Comparison of ENCODE assay signal across 21 mouse cellular contexts in genomic region chr1:74375561-74375960, GRCm38 (mm10). TPM values are rescaled to one million over a fixed set of nuclear protein-coding genes. Genes with fewer than 3 reads are reported as not detected.
DNase-seq lines count a peak whose midpoint lies in the region; ATAC-seq and TF ChIP-seq lines count a peak whose summit lies in the region.
"Had no signal": no experiment of that assay in that cellular context is flagged by ENCODE, and none has a peak within 500 bp of the region (broad histone marks: within the 10 kb centered on the region; RNA-seq: fewer than 3 reads in every experiment).

No protein-coding gene starts in this region.

- no peak overlapping the region for H3K4me2 ChIP-seq in heart, embryonic 16.5 days (ENCODE audit: low read depth, low read length)
- peak overlapping the region; percentile 56 for H3K4me2 ChIP-seq in liver, postnatal 0 days (ENCODE audit: low read depth, low read length)
- H3K4me2 ChIP-seq: embryonic facial prominence, embryonic 13.5 days; heart, embryonic 15.5 days; midbrain, embryonic 12.5 days; neural tube, embryonic 12.5 days had no signal

- peaks cover 7% of the 10 kb centered on the region for H3K4me1 ChIP-seq in heart, embryonic 16.5 days (ENCODE audit: control insufficient read depth, insufficient read depth, low read length)
- no peaks in the 10 kb centered on the region; the same call in 1 of the 2 replicates for H3K4me1 ChIP-seq in spleen, adult 2 months (ENCODE audit: control insufficient read depth, insufficient read depth, insufficient read length)
- H3K4me1 ChIP-seq in liver, postnatal 0 days (ENCODE audit: insufficient read depth) = peaks cover 24% of the 10 kb centered on the region
- H3K4me1 ChIP-seq: midbrain, embryonic 12.5 days; neural tube, embryonic 12.5 days had no signal

- H3K9me3 ChIP-seq in heart, embryonic 16.5 days (replicated peaks; ENCODE audit: control insufficient read depth, low read length) = no peaks in the 10 kb centered on the region
- H3K9me3 ChIP-seq in liver, postnatal 0 days (ENCODE audit: low read length) = no peaks in the 10 kb centered on the region
- H3K9me3 ChIP-seq: embryonic facial prominence, embryonic 13.5 days; heart, embryonic 15.5 days; midbrain, embryonic 12.5 days; neural tube, embryonic 12.5 days had no signal

- H3K4me3 ChIP-seq in heart, embryonic 16.5 days (ENCODE audit: low read length) = no peak overlapping the region
- peak overlapping the region; percentile 1; the same call in 1 of the 2 replicates for H3K4me3 ChIP-seq in spleen, adult 2 months (ENCODE audit: extremely low read depth, insufficient read depth, insufficient read length)
- H3K4me3 ChIP-seq in liver, postnatal 0 days (ENCODE audit: low read depth, low read length) = peak overlapping the region; percentile 14
- H3K4me3 ChIP-seq: embryonic facial prominence, embryonic 13.5 days; heart, embryonic 15.5 days; left cerebral cortex, adult 2 months; midbrain, embryonic 12.5 days; neural tube, embryonic 12.5 days had no signal

- H3K36me3 ChIP-seq in heart, embryonic 16.5 days (ENCODE audit: control insufficient read depth, insufficient read depth) = no peaks in the 10 kb centered on the region
- no peaks in the 10 kb centered on the region for H3K36me3 ChIP-seq in spleen, adult 2 months (ENCODE audit: control insufficient read depth, insufficient read depth, low read length)
- no peaks in the 10 kb centered on the region for H3K36me3 ChIP-seq in liver, postnatal 0 days (replicated peaks; ENCODE audit: insufficient read depth, low read length)
- H3K36me3 ChIP-seq: embryonic facial prominence, embryonic 13.5 days; heart, embryonic 15.5 days; midbrain, embryonic 12.5 days; neural tube, embryonic 12.5 days had no signal

- ATAC-seq in heart, embryonic 16.5 days (replicated peaks; ENCODE audit: extremely low read depth, insufficient read depth, low FRiP score) = no peak
- ATAC-seq in liver, postnatal 0 days = no peak
- ATAC-seq: forebrain, postnatal 0 days had no signal

- intact Hi-C loops in left cerebral cortex, postnatal 14 days (cut with DNase I) = no loop called here

- TF ChIP-seq CTCF in spleen, adult 2 months (IDR thresholded peaks at IDR 0.05; ENCODE audit: extremely low read depth, insufficient read depth, insufficient read length, insufficient replicate concordance) = no peak
- TF ChIP-seq CTCF in liver, postnatal 0 days (IDR thresholded peaks at IDR 0.05; ENCODE audit: low read depth) = no peak

- TF ChIP-seq EP300 in liver, postnatal 0 days (IDR thresholded peaks at IDR 0.05; ENCODE audit: low read depth) = no peak

- no peak overlapping the region for H3K27ac ChIP-seq in heart, embryonic 16.5 days (ENCODE audit: low read length)
- peak overlapping the region; percentile 59; the same call in 1 of the 2 replicates for H3K27ac ChIP-seq in spleen, adult 2 months (ENCODE audit: insufficient read depth, low read length)
- peak overlapping the region; percentile 77 for H3K27ac ChIP-seq in liver, postnatal 0 days (ENCODE audit: low read depth)
- H3K27ac ChIP-seq: embryonic facial prominence, embryonic 13.5 days; left cerebral cortex, adult 2 months; midbrain, embryonic 12.5 days; neural tube, embryonic 12.5 days had no signal

- H3K27me3 ChIP-seq in heart, embryonic 16.5 days (ENCODE audit: control insufficient read depth, insufficient read depth, low read length) = no peaks in the 10 kb centered on the region
- no peaks in the 10 kb centered on the region for H3K27me3 ChIP-seq in spleen, adult 2 months (ENCODE audit: control insufficient read depth, insufficient read depth, low read length)
- H3K27me3 ChIP-seq in liver, postnatal 0 days (ENCODE audit: insufficient read depth, low read length) = no peaks in the 10 kb centered on the region
- H3K27me3 ChIP-seq: embryonic facial prominence, embryonic 13.5 days; heart, embryonic 15.5 days; midbrain, embryonic 12.5 days; neural tube, embryonic 12.5 days had no signal

- TF ChIP-seq POLR2A in spleen, adult 2 months (IDR thresholded peaks at IDR 0.05; ENCODE audit: low read depth, low read length) = no peak

- DNase-seq in heart, adult 9 months (ENCODE audit: low spot score in 2 of 2) = no peak
- DNase-seq in spleen, adult 2 months (ENCODE audit: low read depth in 1 of 2, low spot score in 2 of 2) = no peak
- DNase-seq in spleen, adult 12 weeks (ENCODE audit: low spot score) = no peak
- no peak for DNase-seq in liver, postnatal 0 days
- DNase-seq in adrenal gland, adult 8-10 months = no peak
- DNase-seq in left cerebral cortex, postnatal 14 days (ENCODE audit: low spot score in 2 of 2) = no peak
- DNase-seq: cerebellum, adult 11 months; cerebellum, postnatal 10 days; forebrain, postnatal 0 days; kidney, adult 18-20 months; kidney, postnatal 14 days; lung, postnatal 10 days; thymus, adult 18-20 months; thymus, postnatal 4 days had no signal

- 74% methylated on average over 10 of the region's 10 CpGs for WGBS in heart, embryonic 16.5 days
- WGBS in spleen, adult 2 months = 83% methylated on average over 10 of the region's 10 CpGs
- WGBS in liver, postnatal 0 days (ENCODE audit: insufficient replicate concordance) = 71% methylated on average over 10 of the region's 10 CpGs

- H3K9ac ChIP-seq in heart, embryonic 16.5 days (ENCODE audit: low read length) = 0 out of 2 replicates have a peak overlapping the region, but pooled peaks have one; percentile 29
- no peak overlapping the region for H3K9ac ChIP-seq in liver, postnatal 0 days (replicated peaks)
- H3K9ac ChIP-seq: embryonic facial prominence, embryonic 13.5 days; forebrain, postnatal 0 days; heart, embryonic 15.5 days; midbrain, embryonic 12.5 days; neural tube, embryonic 12.5 days had no signal

RNA-seq across cellular contexts. Expression of gene Slc11a1, which starts 0.6 kb away (rescaled TPM):
- polyA plus RNA-seq in heart, embryonic 16.5 days (2015; fragmentation: Nextera tagmentation; extraction: Ambion mirVana) = 3.4 and 4.3 TPM in 2 replicates
- polyA plus RNA-seq in spleen, adult 2 months (2012; rRNA removed) = 169 and 200 TPM in 2 replicates
- 12.8 and 15.1 TPM in 2 replicates for polyA plus RNA-seq in liver, postnatal 0 days (2015; fragmentation: Nextera tagmentation; extraction: Ambion mirVana)
- total RNA-seq in adrenal gland, adult 8-10 months (2022) = 10 to 100 TPM; 12.9 to 29.1 (median 19.7) TPM
- total RNA-seq in left cerebral cortex, postnatal 14 days (2021) = 1 to 10 TPM; 3.4 to 4.3 TPM

RNA-seq across cellular contexts. Expression of gene Catip, which starts 13.7 kb away (rescaled TPM):
- 0.62 and 1.1 TPM in 2 replicates for polyA plus RNA-seq in heart, embryonic 16.5 days (2015; fragmentation: Nextera tagmentation; extraction: Ambion mirVana)
- polyA plus RNA-seq in spleen, adult 2 months (2012; rRNA removed) = 0.31 and 0.51 TPM in 2 replicates
- polyA plus RNA-seq in liver, postnatal 0 days (2015; fragmentation: Nextera tagmentation; extraction: Ambion mirVana) = 0.11 TPM in 1 of 2 replicates, not detected in the other
- 1 to 10 TPM in 2 of 4 experiments, under 1 TPM in 2; 0.21 to 1.4 (median 0.81) TPM for total RNA-seq in adrenal gland, adult 8-10 months (2022)
- 1 to 10 TPM in 1 of 2 experiments, under 1 TPM in 1; 0.75 to 1.9 TPM for total RNA-seq in left cerebral cortex, postnatal 14 days (2021)
- polyA plus RNA-seq: C2C12 had no signal

RNA-seq across cellular contexts. Expression of gene Ctdsp1, which starts 15.7 kb away (rescaled TPM):
- polyA plus RNA-seq in heart, embryonic 16.5 days (2015; fragmentation: Nextera tagmentation; extraction: Ambion mirVana) = 64.6 and 66.7 TPM in 2 replicates
- polyA plus RNA-seq in spleen, adult 2 months (2012; rRNA removed) = 96.1 and 114 TPM in 2 replicates
- 40.0 and 40.4 TPM in 2 replicates for polyA plus RNA-seq in liver, postnatal 0 days (2015; fragmentation: Nextera tagmentation; extraction: Ambion mirVana)
- total RNA-seq in adrenal gland, adult 8-10 months (2022) = 100 to 1,000 TPM; 141 to 175 (median 160) TPM
- 10 to 100 TPM; 17.7 to 25.5 TPM for total RNA-seq in left cerebral cortex, postnatal 14 days (2021)

RNA-seq across cellular contexts. Expression of gene Vil1, which starts 33.6 kb away (rescaled TPM):
- 0.37 and 1.7 TPM in 2 replicates for polyA plus RNA-seq in heart, embryonic 16.5 days (2015; fragmentation: Nextera tagmentation; extraction: Ambion mirVana)
- not detected in 2 replicates for polyA plus RNA-seq in spleen, adult 2 months (2012; rRNA removed)
- polyA plus RNA-seq in liver, postnatal 0 days (2015; fragmentation: Nextera tagmentation; extraction: Ambion mirVana) = 0.13 and 0.19 TPM in 2 replicates
- 1 to 10 TPM in 3 of 4 experiments, under 1 TPM in 1; 0.96 to 4.1 (median 2.6) TPM for total RNA-seq in adrenal gland, adult 8-10 months (2022)
- 1 to 10 TPM in 1 of 2 experiments, under 1 TPM in 1; 0.64 to 1.1 TPM for total RNA-seq in left cerebral cortex, postnatal 14 days (2021)

Comparison
In these comparisons a context has a peak if more than half of its experiments do, and no peak if none do; other contexts are left out.
1. RNA of gene Slc11a1, which starts 0.6 kb away (polyA plus RNA-seq): 169 to 200 TPM in spleen, adult 2 months; 12.8 to 15.1 TPM in liver, postnatal 0 days and 3.4 to 4.3 TPM in heart, embryonic 16.5 days; every median in the first group is over 10 times any median in the second.